Mouse (Mus musculus) stomach, embryonic 14.5 days (tissue): ENCODE results near the gene B4galt3. TPM values are rescaled to one million over a fixed set of nuclear protein-coding genes. Genes with fewer than 3 reads are reported as not detected.

ENCODE experiments used
- ATAC-seq: fragments of 200-750 bp; cut with Nextera tagmentation; 2 replicates; pipeline ENCODE4 v1.8.0; 2017; ENCODE audit warnings: low read depth, moderate TSS enrichment; ENCODE audit not compliant: insufficient number of reproducible peaks, insufficient read depth, low FRiP score
- H3K27ac ChIP-seq: fragments of 300-500 bp; sonication (generic); 2 replicates; pipeline ENCODE4 v1.5.1; 2014; ENCODE audit warnings: mild to moderate bottlenecking, low read length, moderate library complexity, mixed read lengths
- H3K27me3 ChIP-seq: fragments of 300-500 bp; sonication (generic); 2 replicates; pipeline ENCODE4 v1.6.1; 2014; ENCODE audit warnings: low read length, control low read depth, mixed read lengths; ENCODE audit not compliant: control insufficient read depth, insufficient read depth
- H3K36me3 ChIP-seq: fragments of 300-500 bp; sonication (generic); 2 replicates; pipeline ENCODE4 v1.6.1; 2014; ENCODE audit warnings: mild to moderate bottlenecking, control low read depth, low read length, moderate library complexity, mixed read lengths; ENCODE audit not compliant: control insufficient read depth, insufficient read depth
- H3K4me1 ChIP-seq: fragments of 300-500 bp; sonication (generic); 2 replicates; pipeline ENCODE4 v1.6.1; 2014; ENCODE audit warnings: low read length, control low read depth, mixed read lengths; ENCODE audit not compliant: control insufficient read depth, insufficient read depth
- H3K4me2 ChIP-seq: fragments of 300-500 bp; sonication (generic); replicated peaks from 2 replicates; pipeline ENCODE4 v1.6.1; 2014; ENCODE audit warnings: low read depth, low read length, control low read depth
- H3K4me3 ChIP-seq: fragments of 300-500 bp; sonication (generic); 2 replicates; pipeline ENCODE4 v1.5.1; 2014; ENCODE audit warnings: low read depth, low read length, control low read depth
- H3K9ac ChIP-seq: fragments of 300-500 bp; sonication (generic); replicated peaks from 2 replicates; pipeline ENCODE4 v1.6.1; 2014; ENCODE audit warnings: low read depth, mild to moderate bottlenecking, control low read depth, low read length, moderate library complexity, mixed read lengths
- H3K9me3 ChIP-seq: fragments of 300-500 bp; sonication (generic); 2 replicates; pipeline ENCODE4 v1.6.1; 2016; ENCODE audit warnings: low read depth, low read length, control low read depth; ENCODE audit not compliant: control insufficient read depth
- WGBS: fragments of 180-500 bp; shearing (Covaris S2); extraction: QIAGEN DNeasy Blood & Tissue Kit; methylation state at CpG from one replicate; pipeline ENCODE4 v1.1.7; 2014; 5-methylcytosine and 5-hydroxymethylcytosine counted together
- polyA plus RNA-seq: library from polyadenylated mRNA; unstranded; fragments of >200 nt; fragmentation: Nextera tagmentation; extraction: Ambion mirVana; gene quantifications from 2 replicates; pipeline ENCODE4 v1.2.1, GENCODE M21; 2014

B4galt3 gene
- polyA plus RNA-seq, 1 experiment from 2014 or later: 81.1 TPM

- peak overlapping the region; percentile 76 for H3K27ac ChIP-seq
- no peaks in the 10 kb centered on the region for H3K27me3 ChIP-seq
- peaks cover 21% of the 10 kb centered on the region for H3K4me1 ChIP-seq
- H3K9me3 ChIP-seq: no peaks in the 10 kb centered on the region
- ATAC-seq: peak; percentile 21
- H3K4me2 ChIP-seq: peak overlapping the region; percentile 62
- H3K36me3 ChIP-seq: peaks cover 55% of the 10 kb centered on the region
- 2% methylated on average over 10 of the region's 10 CpGs for WGBS
- H3K4me3 ChIP-seq: peak overlapping the region; percentile 45
- H3K9ac ChIP-seq: peak overlapping the region; percentile 34; the same call in 1 of the 2 replicates
Observed at GRCm38 (mm10) chr1:171281528-171281923, 11.4 kb downstream of the B4galt3 start.

DNA sequence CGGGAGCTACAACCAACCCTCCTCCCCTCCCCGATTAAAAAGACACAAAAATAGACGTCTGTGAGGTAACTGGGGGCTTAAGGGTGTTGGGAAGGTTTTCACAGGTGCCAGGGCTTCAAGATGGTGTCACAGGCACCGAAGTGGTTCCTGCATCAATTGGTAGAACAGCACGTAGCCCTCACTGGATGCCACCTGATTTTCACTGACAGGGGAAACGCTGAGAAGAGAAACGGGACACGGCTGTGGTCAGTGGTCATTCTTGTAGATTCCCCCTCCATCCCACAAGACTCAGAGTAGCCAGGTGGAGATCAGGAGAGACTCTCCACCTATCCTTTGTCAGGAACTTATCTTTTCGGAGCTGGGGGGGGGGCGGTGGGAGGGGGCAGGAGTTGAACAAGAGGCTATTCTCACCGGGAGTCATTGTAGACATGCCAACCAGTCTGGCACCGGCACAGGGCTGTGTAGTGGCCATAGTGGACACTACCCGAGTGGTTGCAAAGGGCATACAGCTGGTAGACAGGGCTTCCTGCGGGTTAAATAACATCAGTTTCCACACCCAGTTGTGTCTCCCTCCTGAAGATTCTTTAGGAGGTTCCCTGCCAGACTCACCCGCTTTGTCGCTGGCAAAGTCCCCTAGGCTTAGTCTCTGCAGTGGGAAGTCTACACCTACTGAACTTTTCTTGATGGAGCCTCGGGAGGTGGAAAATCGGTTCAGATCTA lies 12.1 kb downstream of the B4galt3 start:
- H3K4me3 ChIP-seq: peak overlapping the region; percentile 45; the same call in 1 of the 2 replicates
- 77% methylated on average over 18 of the region's 18 CpGs for WGBS
- peaks cover 24% of the 10 kb centered on the region for H3K4me1 ChIP-seq
- H3K4me2 ChIP-seq: peak overlapping the region; percentile 62; the same call in 1 of the 2 replicates
- no peak overlapping the region for H3K9ac ChIP-seq
- H3K27me3 ChIP-seq: no peaks in the 10 kb centered on the region
- no peak for ATAC-seq
- H3K36me3 ChIP-seq: peaks cover 48% of the 10 kb centered on the region
- H3K27ac ChIP-seq: no peak overlapping the region
- H3K9me3 ChIP-seq: no peaks in the 10 kb centered on the region

DNA sequence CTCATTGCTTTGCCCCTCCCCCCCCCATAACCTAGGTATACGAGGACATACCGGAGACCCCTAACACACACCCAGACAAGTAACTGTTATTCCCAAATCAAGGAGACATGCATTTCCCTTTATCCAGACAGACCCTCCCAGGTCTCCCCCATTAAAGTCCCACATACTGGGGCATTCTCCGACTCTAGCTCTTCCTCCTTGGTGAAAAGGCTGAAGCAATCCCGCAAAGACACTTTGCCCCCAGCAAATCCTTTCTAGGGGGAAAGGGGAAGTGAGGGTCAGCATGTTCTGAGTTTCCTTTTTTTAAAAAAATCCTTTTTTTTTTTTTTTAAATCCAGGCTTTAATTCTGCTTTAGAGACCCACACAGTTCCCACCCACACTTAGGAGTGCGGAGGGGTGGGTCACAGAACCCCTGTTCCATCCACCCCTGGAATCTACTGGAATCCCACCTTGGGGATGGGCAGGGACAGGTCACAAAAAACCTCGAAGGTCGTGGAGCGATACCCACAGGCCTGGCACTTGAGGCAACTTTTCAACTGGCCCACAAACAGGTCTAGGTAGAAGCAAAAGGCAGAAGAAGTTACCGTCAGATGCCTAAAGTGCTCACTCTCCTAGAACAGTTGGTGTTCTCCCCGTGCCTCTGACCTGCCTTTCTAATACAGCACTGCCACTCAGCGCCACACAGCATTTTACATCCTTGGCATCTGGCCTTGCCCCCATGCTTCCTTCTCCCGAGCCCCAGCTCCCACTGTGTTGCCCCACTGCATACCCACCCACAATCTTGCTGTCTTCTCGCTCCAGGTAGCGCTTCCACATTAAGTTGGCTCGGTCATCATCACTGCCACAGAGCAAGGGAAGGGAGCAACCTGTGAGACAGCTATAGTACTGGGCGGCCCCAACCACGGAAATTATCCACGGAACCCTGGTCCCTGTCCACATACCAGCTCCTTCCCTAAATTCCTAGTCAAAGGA lies 13.3 kb downstream of the B4galt3 start:
- no peaks in the 10 kb centered on the region for H3K9me3 ChIP-seq
- ATAC-seq: no peak
- no peak overlapping the region for H3K9ac ChIP-seq
- H3K36me3 ChIP-seq: peaks cover 38% of the 10 kb centered on the region
- H3K4me3 ChIP-seq: no peak overlapping the region
- no peak overlapping the region for H3K27ac ChIP-seq
- no peak overlapping the region for H3K4me2 ChIP-seq
- 91% methylated on average over 18 of the region's 18 CpGs for WGBS
- peaks cover 28% of the 10 kb centered on the region for H3K4me1 ChIP-seq
- no peaks in the 10 kb centered on the region for H3K27me3 ChIP-seq

DNA sequence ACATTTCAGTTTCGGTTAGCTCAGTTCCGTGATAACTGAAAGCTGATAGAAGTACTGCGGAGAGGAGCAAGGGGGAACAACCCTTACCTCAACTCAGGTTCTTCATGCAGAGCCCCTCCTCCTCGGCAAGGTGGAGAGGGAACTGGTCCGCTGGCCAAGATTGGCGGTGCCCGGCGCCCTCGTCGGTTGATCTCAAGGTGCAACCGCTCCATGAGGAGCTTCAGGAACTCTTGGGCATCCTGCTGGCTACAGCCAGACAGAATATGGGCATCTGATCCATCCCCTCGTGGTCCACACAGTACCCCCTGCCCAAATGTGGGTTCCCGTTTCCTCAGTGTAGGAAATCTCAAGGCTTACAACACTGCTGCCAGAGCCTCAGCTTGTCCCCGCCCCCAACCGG lies 14.4 kb downstream of the B4galt3 start:
- Histone ChIP-seq H3K27me3 (no peaks in the 10 kb centered on the region), H3K9me3 (no peaks in the 10 kb centered on the region), H3K9ac (no peak overlapping the region), H3K36me3 (peaks cover 45% of the 10 kb centered on the region), H3K27ac (no peak overlapping the region), H3K4me1 (peaks cover 26% of the 10 kb centered on the region), H3K4me3 (no peak overlapping the region), H3K4me2 (0 out of 2 replicates have a peak overlapping the region, but pooled peaks have one; percentile 10)
- ATAC-seq: no peak
- WGBS: 91% methylated on average over 15 of the region's 15 CpGs

DNA sequence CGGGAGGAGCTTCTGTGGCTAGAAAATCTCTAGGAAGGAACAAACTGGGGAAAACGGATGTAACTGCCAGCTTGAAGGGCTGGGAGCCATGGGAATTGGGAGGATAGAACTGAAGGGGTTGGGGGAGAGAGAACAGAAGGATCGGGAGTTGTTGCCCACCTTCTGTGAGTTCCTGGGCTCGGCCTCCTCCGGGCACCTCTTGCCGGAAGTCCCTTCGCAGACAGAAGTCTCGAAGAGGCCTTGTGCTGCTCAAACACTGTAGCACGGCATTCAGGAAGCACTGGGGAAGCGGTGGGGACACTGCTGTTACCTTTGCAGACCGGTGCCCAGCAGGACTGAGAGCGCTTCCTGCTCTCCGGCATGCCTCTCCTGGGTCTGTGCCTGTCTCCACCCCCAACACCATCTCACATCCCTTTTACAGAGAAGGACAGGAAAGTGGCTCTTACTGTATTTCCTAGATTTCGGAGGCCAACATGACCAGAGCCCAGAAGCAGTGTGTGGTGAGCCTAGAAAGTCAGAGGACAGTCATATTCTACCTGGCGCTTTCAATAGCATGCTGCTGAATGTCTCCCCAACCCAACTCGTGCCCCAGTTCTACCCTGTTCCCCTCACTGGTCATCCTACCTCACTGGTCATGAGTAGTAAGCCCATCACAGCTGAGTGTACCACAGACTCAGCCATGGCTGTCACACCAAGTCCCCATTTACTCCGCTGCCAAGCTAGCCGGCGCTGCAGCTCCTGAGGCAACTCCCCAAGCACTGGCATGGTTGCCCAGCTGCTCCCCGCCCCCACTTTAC lies 15.2 kb downstream of the B4galt3 start:
- WGBS: 81% methylated on average over 20 of the region's 20 CpGs
- no peaks in the 10 kb centered on the region for H3K27me3 ChIP-seq
- H3K4me3 ChIP-seq: no peak overlapping the region
- H3K9ac ChIP-seq: peak overlapping the region; percentile 18; the same call in 1 of the 2 replicates
- peaks cover 18% of the 10 kb centered on the region for H3K4me1 ChIP-seq
- no peaks in the 10 kb centered on the region for H3K9me3 ChIP-seq
- no peak overlapping the region for H3K27ac ChIP-seq
- 0 out of 2 replicates have a peak overlapping the region, but pooled peaks have one; percentile 10 for H3K4me2 ChIP-seq
- ATAC-seq: no peak
- H3K36me3 ChIP-seq: peaks cover 51% of the 10 kb centered on the region

DNA sequence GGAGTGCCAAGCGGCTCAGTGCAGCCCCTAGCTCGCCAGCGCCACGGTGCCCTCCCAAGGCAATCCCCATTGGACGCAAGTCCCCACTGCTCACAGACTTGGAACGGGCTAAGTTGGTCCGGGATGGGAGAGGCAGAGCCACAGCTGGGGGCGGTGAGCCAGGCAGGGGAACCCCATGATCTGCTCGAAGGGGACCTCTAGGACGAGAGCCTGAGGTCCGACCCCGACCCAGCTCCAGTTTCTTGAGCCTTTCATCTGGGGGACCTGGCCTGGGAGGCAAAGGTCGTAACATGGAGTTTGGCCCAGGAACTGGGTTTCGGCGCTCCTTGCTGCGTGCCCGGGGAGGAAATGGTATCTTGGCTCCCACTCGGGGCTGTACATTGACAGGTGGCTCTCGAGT lies 16.4 kb downstream of the B4galt3 start:
- peak overlapping the region; percentile 56 for H3K4me2 ChIP-seq

GRCm38 (mm10) chr1:171287136-171288081 lies 17.3 kb downstream of the B4galt3 start, which contains the start of gene Usp21:
Usp21 (minus strand) TSS chr1:171287991.
- H3K27ac ChIP-seq: peak within 1 kb of the TSS; percentile 94
- peaks cover 47% of the 10 kb centered on the region for H3K36me3 ChIP-seq
- peak; percentile 94 for ATAC-seq
- 1% methylated on average over 47 of the region's 49 CpGs for WGBS
- peaks cover 13% of the 10 kb centered on the region for H3K4me1 ChIP-seq
- peak within 1 kb of the TSS; percentile 90 for H3K4me3 ChIP-seq
- H3K4me2 ChIP-seq: peak within 1 kb of the TSS; percentile 56
- H3K9ac ChIP-seq: peak within 1 kb of the TSS; percentile 94
- H3K9me3 ChIP-seq: no peaks in the 10 kb centered on the region
- H3K27me3 ChIP-seq: no peaks in the 10 kb centered on the region

More for the DNA sequence above, 16.4 kb downstream of the B4galt3 start:
- H3K9ac ChIP-seq: no peak overlapping the region; the same call in 1 of the 2 replicates
- H3K27ac ChIP-seq: no peak overlapping the region
- WGBS: 94% methylated on average over 19 of the region's 19 CpGs
- H3K27me3 ChIP-seq: no peaks in the 10 kb centered on the region
- H3K4me1 ChIP-seq: peaks cover 17% of the 10 kb centered on the region
- H3K36me3 ChIP-seq: peaks cover 51% of the 10 kb centered on the region
- ATAC-seq: no peak
- no peaks in the 10 kb centered on the region for H3K9me3 ChIP-seq
- 0 out of 2 replicates have a peak overlapping the region, but pooled peaks have one; percentile 90 for H3K4me3 ChIP-seq
